Comparison of ENCODE assay signal across 1 mouse cellular context in genomic region chr4:132793322-132794004, GRCm38 (mm10). TPM values are rescaled to one million over a fixed set of nuclear protein-coding genes. Genes with fewer than 3 reads are reported as not detected.
"Had no signal": no experiment of that assay in that cellular context is flagged by ENCODE, and none has a peak within 500 bp of the region (broad histone marks: within the 10 kb centered on the region; RNA-seq: fewer than 3 reads in every experiment).

No protein-coding gene starts in this region.

RNA-seq across cellular contexts. Expression of gene Themis2, which starts 2.7 kb away (rescaled TPM):
- polyA plus RNA-seq: myocyte had no signal
